Mouse (Mus musculus): ENCODE results near the gene Rpl39.

Gene Rpl39

GRCm38 (mm10) chrX:37067299-37067698 lies 17.9 kb downstream of the Rpl39 start:
- DNase-seq (ENCODE audit: low spot score) = no peak

- DNase-seq (ENCODE audit: low spot score) = no peak
These were observed 21.3 kb downstream of the Rpl39 start for GRCm38 (mm10) chrX:37063902-37064301.

DNA sequence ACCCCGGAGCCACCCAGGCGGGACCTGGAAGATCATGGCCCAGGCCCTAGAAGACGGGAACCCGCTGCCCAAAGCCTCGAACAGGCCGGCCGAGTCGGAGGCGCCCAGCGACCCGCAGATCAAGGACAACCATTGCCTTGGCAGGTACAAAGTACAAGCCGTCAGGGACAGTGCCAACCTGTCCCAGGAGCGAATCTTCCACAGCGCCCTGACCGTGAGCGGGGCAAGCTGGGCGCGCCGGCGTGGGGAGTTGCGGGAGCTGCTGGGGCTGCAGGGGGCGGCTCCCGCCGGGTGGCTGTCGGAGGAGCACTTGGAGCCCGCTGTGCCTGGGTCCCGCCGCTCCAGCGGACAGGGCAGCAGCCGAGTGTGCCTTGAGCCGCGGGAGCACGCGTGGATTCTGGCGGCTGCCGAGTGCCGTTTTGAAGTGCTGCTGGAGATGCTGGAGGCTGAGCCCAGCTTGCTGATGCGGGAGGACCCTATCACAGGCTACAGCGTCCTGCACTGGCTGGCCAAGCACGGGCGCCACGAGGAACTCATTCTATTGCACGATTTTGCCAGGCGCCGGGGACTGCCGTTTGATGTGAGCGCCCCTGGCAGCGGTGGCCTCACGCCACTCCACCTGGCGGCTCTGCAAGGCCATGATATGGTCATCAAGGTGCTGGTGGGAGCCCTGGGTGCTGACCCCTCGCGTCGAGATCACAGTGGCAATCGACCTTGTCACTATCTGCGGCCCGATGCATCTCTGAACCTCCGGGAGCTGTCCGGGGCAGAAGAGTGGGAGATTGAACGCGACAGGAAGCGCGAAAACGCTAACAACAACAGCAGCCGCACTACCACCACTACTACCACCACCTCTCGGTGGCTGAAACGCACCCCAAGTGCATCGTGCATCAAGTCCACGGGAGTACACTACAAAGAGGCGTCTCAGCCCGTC lies 36.0 kb downstream of the Rpl39 start:
- peak; percentile 40 for DNase-seq (ENCODE audit: low spot score)

DNA sequence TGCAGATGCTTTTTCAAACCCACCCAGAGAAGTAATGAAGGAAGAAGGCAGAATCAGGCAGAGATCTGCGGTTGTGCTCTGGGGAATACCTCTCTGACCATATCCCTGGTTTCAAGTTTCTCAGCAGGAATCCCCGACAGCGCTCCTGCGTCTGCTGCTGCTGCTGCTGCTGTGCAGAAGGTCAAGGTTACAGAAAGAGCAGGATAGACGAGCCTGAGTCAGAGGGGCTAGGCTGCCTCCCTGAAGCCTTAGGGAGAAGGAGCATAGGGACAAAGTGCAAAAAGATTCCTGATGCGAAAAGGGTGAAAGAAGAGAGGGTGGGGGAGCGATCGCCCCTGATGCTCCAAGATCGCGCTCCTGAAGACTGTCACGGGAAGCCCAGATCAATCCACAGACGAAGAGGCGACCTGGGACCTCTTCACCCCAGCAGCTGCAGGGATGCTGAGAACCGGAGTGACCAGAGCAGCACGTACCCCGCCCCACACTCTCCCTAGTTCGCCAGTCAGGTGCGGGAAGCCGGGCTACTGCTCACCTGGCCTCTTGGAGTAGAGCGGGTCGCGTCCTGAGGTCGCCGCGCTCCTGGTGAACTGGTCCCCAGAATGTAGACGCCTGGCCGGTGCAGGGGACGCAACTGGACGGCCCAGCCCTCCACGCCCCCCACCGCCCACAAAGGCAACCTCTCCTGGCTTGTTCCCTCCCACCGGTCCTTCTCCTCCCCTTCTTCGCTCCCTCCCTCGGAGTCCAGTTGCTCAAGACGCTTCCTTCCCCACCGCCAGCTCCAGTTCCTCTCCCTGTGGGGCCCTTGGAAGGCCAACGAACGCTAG lies 36.9 kb downstream of the Rpl39 start, which contains the start of gene Sowahd:
TSS of gene Sowahd (plus strand) at position 780 of the 824 bp plus-strand sequence.
- peak; percentile 39 for DNase-seq (ENCODE audit: low spot score)

GRCm38 (mm10) chrX:37042726-37043125 lies 42.5 kb downstream of the Rpl39 start:
- peak; percentile 76 for DNase-seq (ENCODE audit: low spot score)

All from testis, postnatal 10 days (tissue).